Mouse (Mus musculus) heart, embryonic 12.5 days (tissue): ENCODE results near the gene Nploc4. TPM values are rescaled to one million over a fixed set of nuclear protein-coding genes. Genes with fewer than 3 reads are reported as not detected.

ENCODE experiments used
- ATAC-seq: fragments of 200-750 bp; cut with Nextera tagmentation; 2 replicates; pipeline ENCODE4 v1.8.0; 2017; ENCODE audit warnings: moderate TSS enrichment, moderate library complexity; ENCODE audit not compliant: insufficient number of reproducible peaks, low FRiP score
- H3K27ac ChIP-seq: fragments of 300-500 bp; sonication (generic); 2 replicates; pipeline ENCODE4 v1.5.1; 2016; ENCODE audit warnings: mild to moderate bottlenecking, moderate library complexity; ENCODE audit not compliant: poor library complexity, severe bottlenecking
- H3K27me3 ChIP-seq: fragments of 300-500 bp; sonication (generic); replicated peaks from 2 replicates; pipeline ENCODE4 v1.6.1; 2016; ENCODE audit warnings: mild to moderate bottlenecking, moderate library complexity
- H3K36me3 ChIP-seq: fragments of 300-500 bp; sonication (generic); 2 replicates; pipeline ENCODE4 v1.6.1; 2016; ENCODE audit warnings: mild to moderate bottlenecking, moderate library complexity
- H3K4me1 ChIP-seq: fragments of 300-500 bp; sonication (generic); replicated peaks from 2 replicates; pipeline ENCODE4 v1.6.1; 2016; ENCODE audit warnings: mild to moderate bottlenecking
- H3K4me2 ChIP-seq: fragments of 300-500 bp; sonication (generic); 2 replicates; pipeline ENCODE4 v1.6.1; 2016; ENCODE audit warnings: mild to moderate bottlenecking, moderate library complexity
- H3K4me3 ChIP-seq: fragments of 300-500 bp; sonication (generic); 2 replicates; pipeline ENCODE4 v1.5.1; 2016; ENCODE audit warnings: mild to moderate bottlenecking
- H3K9ac ChIP-seq: fragments of 300-500 bp; sonication (generic); 2 replicates; pipeline ENCODE4 v1.6.1; 2016; ENCODE audit warnings: mild to moderate bottlenecking, moderate library complexity
- H3K9me3 ChIP-seq: fragments of 300-500 bp; sonication (generic); replicated peaks from 2 replicates; pipeline ENCODE4 v1.6.1; 2016; ENCODE audit warnings: mild to moderate bottlenecking, moderate library complexity
- WGBS: fragments of 180-500 bp; shearing (Covaris S2); methylation state at CpG from one replicate; pipeline ENCODE4 v1.1.7; 2016; 5-methylcytosine and 5-hydroxymethylcytosine counted together
- polyA plus RNA-seq: library from polyadenylated mRNA; unstranded; fragments of >200 nt; fragmentation: Nextera tagmentation; extraction: Ambion mirVana; gene quantifications from 2 replicates; pipeline ENCODE4 v1.2.1, GENCODE M21; 2016

Nploc4 gene
- polyA plus RNA-seq, 1 experiment from 2014 or later, result 43.2 TPM

- ATAC-seq, result peak; percentile 40
- Histone ChIP-seq H3K36me3 (peaks cover 76% of the 10 kb centered on the region), H3K9me3 (no peaks in the 10 kb centered on the region), H3K27me3 (no peaks in the 10 kb centered on the region), H3K9ac (peak overlapping the region; percentile 90), H3K27ac (peak overlapping the region; percentile 24; the same call in 1 of the 2 replicates), H3K4me1 (peaks cover 44% of the 10 kb centered on the region), H3K4me2 (peak overlapping the region; percentile 93), H3K4me3 (peak overlapping the region; percentile 90)
- 2% methylated on average over 40 of the region's 40 CpGs for WGBS
Measured at GRCm38 (mm10) chr11:120378031-120378610, 59.4 kb downstream of the Nploc4 start.

- H3K4me3 ChIP-seq, result peak overlapping the region; percentile 90
- WGBS, result 75% methylated on average over 10 of the region's 10 CpGs
- H3K4me1 ChIP-seq, result peaks cover 39% of the 10 kb centered on the region
- no peaks in the 10 kb centered on the region for H3K9me3 ChIP-seq
- H3K27me3 ChIP-seq, result no peaks in the 10 kb centered on the region
- H3K36me3 ChIP-seq, result peaks cover 76% of the 10 kb centered on the region
- ATAC-seq, result no peak
- H3K4me2 ChIP-seq, result peak overlapping the region; percentile 93
- no peak overlapping the region for H3K27ac ChIP-seq
- H3K9ac ChIP-seq, result peak overlapping the region; percentile 90
Measured at GRCm38 (mm10) chr11:120377337-120377736, 60.2 kb downstream of the Nploc4 start.

GRCm38 (mm10) chr11:120376302-120377160 is 61.0 kb downstream of the Nploc4 start:
- no peak for ATAC-seq
- Histone ChIP-seq H3K27ac (no peak overlapping the region), H3K36me3 (peaks cover 76% of the 10 kb centered on the region), H3K4me2 (0 out of 2 replicates have a peak overlapping the region, but pooled peaks have one; percentile 93), H3K9ac (no peak overlapping the region), H3K27me3 (no peaks in the 10 kb centered on the region), H3K4me1 (peaks cover 31% of the 10 kb centered on the region), H3K4me3 (no peak overlapping the region), H3K9me3 (no peaks in the 10 kb centered on the region)
- WGBS, result 87% methylated on average over 17 of the region's 17 CpGs

- Histone ChIP-seq H3K4me2 (no peak overlapping the region), H3K4me3 (no peak overlapping the region), H3K36me3 (peaks cover 76% of the 10 kb centered on the region), H3K9me3 (no peaks in the 10 kb centered on the region), H3K27ac (no peak overlapping the region), H3K4me1 (peaks cover 23% of the 10 kb centered on the region), H3K9ac (no peak overlapping the region), H3K27me3 (no peaks in the 10 kb centered on the region)
- WGBS, result 89% methylated on average over 10 of the region's 10 CpGs
- ATAC-seq, result no peak
Measured at GRCm38 (mm10) chr11:120375324-120375723, 62.2 kb downstream of the Nploc4 start.

- Histone ChIP-seq H3K9ac (no peak overlapping the region), H3K27ac (no peak overlapping the region), H3K36me3 (peaks cover 83% of the 10 kb centered on the region), H3K27me3 (no peaks in the 10 kb centered on the region), H3K9me3 (no peaks in the 10 kb centered on the region), H3K4me1 (peaks cover 23% of the 10 kb centered on the region), H3K4me2 (no peak overlapping the region), H3K4me3 (no peak overlapping the region)
- no peak for ATAC-seq
- 85% methylated on average over 23 of the region's 23 CpGs for WGBS
Measured at GRCm38 (mm10) chr11:120373820-120374586, 63.5 kb downstream of the Nploc4 start.

GRCm38 (mm10) chr11:120373025-120373424 is 64.5 kb downstream of the Nploc4 start:
- H3K4me1 ChIP-seq, result peaks cover 20% of the 10 kb centered on the region
- no peaks in the 10 kb centered on the region for H3K27me3 ChIP-seq
- H3K4me3 ChIP-seq, result no peak overlapping the region
- H3K4me2 ChIP-seq, result no peak overlapping the region
- no peak for ATAC-seq
- H3K9ac ChIP-seq, result no peak overlapping the region
- no peak overlapping the region for H3K27ac ChIP-seq
- WGBS, result 65% methylated on average over 13 of the region's 13 CpGs
- H3K36me3 ChIP-seq, result peaks cover 91% of the 10 kb centered on the region
- no peaks in the 10 kb centered on the region for H3K9me3 ChIP-seq

- 39% methylated on average over 8 of the region's 8 CpGs for WGBS
- peaks cover 26% of the 10 kb centered on the region for H3K4me1 ChIP-seq
- no peak overlapping the region for H3K27ac ChIP-seq
- peak; percentile 63 for ATAC-seq
- H3K36me3 ChIP-seq, result peaks cover 64% of the 10 kb centered on the region
- no peak overlapping the region for H3K4me2 ChIP-seq
- peak overlapping the region; percentile 15 for H3K9ac ChIP-seq
- no peak overlapping the region; the same call in 1 of the 2 replicates for H3K4me3 ChIP-seq
- H3K9me3 ChIP-seq, result no peaks in the 10 kb centered on the region
- no peaks in the 10 kb centered on the region for H3K27me3 ChIP-seq
Measured at GRCm38 (mm10) chr11:120369656-120370055, 67.9 kb downstream of the Nploc4 start.

GRCm38 (mm10) chr11:120366443-120367027 is 71.0 kb downstream of the Nploc4 start:
- peaks cover 33% of the 10 kb centered on the region for H3K36me3 ChIP-seq
- H3K27ac ChIP-seq, result no peak overlapping the region
- peaks cover 26% of the 10 kb centered on the region for H3K4me1 ChIP-seq
- no peak overlapping the region for H3K9ac ChIP-seq
- no peaks in the 10 kb centered on the region for H3K9me3 ChIP-seq
- no peak overlapping the region for H3K4me2 ChIP-seq
- H3K27me3 ChIP-seq, result no peaks in the 10 kb centered on the region
- no peak overlapping the region for H3K4me3 ChIP-seq
- no peak for ATAC-seq
- WGBS, result 37% methylated on average over 7 of the region's 7 CpGs

- Histone ChIP-seq H3K9me3 (no peaks in the 10 kb centered on the region), H3K27ac (no peak overlapping the region), H3K4me3 (no peak overlapping the region), H3K27me3 (no peaks in the 10 kb centered on the region), H3K4me1 (peaks cover 49% of the 10 kb centered on the region), H3K4me2 (no peak overlapping the region), H3K36me3 (no peaks in the 10 kb centered on the region), H3K9ac (no peak overlapping the region)
- WGBS, result 80% methylated on average over 6 of the region's 6 CpGs
- ATAC-seq, result no peak
Measured at GRCm38 (mm10) chr11:120362891-120363290, 74.6 kb downstream of the Nploc4 start.

- 85% methylated on average over 10 of the region's 10 CpGs for WGBS
- H3K9ac ChIP-seq, result 0 out of 2 replicates have a peak within 1 kb of the TSS, but pooled peaks have one; percentile 14
Measured at GRCm38 (mm10) chr11:120361295-120361694, 76.2 kb downstream of the Nploc4 start, which contains the start of gene Fscn2. Gene Fscn2, plus strand, starts transcription at chr11:120361534.

More at GRCm38 (mm10) chr11:120361295-120361694, 76.2 kb downstream of the Nploc4 start, which contains the start of gene Fscn2:
- H3K4me3 ChIP-seq, result no peak within 1 kb of the TSS
- no peaks in the 10 kb centered on the region for H3K36me3 ChIP-seq
- ATAC-seq, result no peak
- no peak within 1 kb of the TSS for H3K27ac ChIP-seq
- H3K27me3 ChIP-seq, result no peaks in the 10 kb centered on the region
- H3K4me1 ChIP-seq, result peaks cover 49% of the 10 kb centered on the region
- no peak within 1 kb of the TSS for H3K4me2 ChIP-seq
- H3K9me3 ChIP-seq, result no peaks in the 10 kb centered on the region
